Mouse (Mus musculus): ENCODE measurements around the gene Pygb. TPM values are rescaled to one million over a fixed set of nuclear protein-coding genes. Genes with fewer than 3 reads are reported as not detected.

Gene Pygb
- polyA plus RNA-seq, 1 experiment from 2014 or later: 109 TPM

DNA sequence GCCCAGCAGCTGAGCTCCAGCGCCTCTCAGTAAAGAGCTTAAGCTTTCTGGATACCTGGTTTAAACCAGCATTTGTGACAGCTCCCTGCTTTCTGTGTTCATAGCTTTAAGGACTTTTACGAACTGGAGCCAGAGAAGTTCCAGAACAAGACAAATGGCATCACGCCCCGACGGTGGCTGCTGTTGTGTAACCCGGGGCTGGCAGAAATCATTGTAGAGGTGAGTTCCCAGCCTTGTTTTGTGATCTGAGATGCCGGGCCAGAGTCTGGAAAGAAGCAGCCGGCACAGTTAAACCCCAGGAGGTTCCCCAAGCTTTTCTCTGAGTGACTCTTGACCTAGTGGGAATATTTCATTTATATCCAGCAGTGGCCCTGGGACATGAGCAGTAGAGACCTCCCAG, 32.2 kb downstream of the Pygb start:
- Histone ChIP-seq H3K36me3 (ENCODE audit: control insufficient read depth, insufficient read depth, low read length) (peaks cover 53% of the 10 kb centered on the region), H3K9ac (ENCODE audit: low read length) (no peak overlapping the region), H3K27me3 (ENCODE audit: control insufficient read depth, insufficient read depth, low read length) (no peaks in the 10 kb centered on the region), H3K4me2 (replicated peaks; ENCODE audit: low read depth) (no peak overlapping the region), H3K27ac (replicated peaks) (no peak overlapping the region), H3K9me3 (ENCODE audit: control insufficient read depth, low read length) (no peaks in the 10 kb centered on the region), H3K4me3 (ENCODE audit: low read depth, low read length) (no peak overlapping the region), H3K4me1 (replicated peaks; ENCODE audit: control insufficient read depth, insufficient read depth) (no peaks in the 10 kb centered on the region)
- 86% methylated on average over 8 of the region's 8 CpGs for WGBS
- ATAC-seq (ENCODE audit: low FRiP score, low TSS enrichment): no peak
- TF ChIP-seq CTCF (IDR thresholded peaks at IDR 0.05; ENCODE audit: low read depth) (no peak), EP300 (optimal IDR thresholded peaks at IDR 0.05) (no peak)
- DNase-seq (ENCODE audit: low spot score): no peak

DNA sequence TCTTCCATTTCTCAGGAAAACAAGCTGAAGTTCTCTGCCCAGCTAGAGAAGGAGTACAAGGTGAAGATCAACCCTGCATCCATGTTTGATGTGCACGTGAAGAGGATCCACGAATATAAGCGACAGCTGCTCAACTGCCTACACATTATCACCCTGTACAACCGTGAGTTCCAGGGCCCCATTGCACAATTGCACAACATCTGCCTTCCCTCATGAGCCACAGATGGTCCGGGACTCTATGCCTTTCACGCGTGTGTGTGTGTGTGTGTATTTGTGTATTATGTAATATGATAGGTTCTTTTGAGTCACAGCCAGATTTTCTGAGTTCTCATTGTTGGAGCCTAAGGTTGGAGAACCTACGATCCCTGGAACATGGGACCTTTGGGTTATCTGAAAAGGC, 34.2 kb downstream of the Pygb start:
- no peak for ATAC-seq (ENCODE audit: low FRiP score, low TSS enrichment)
- Histone ChIP-seq H3K36me3 (ENCODE audit: control insufficient read depth, insufficient read depth, low read length) (peaks cover 57% of the 10 kb centered on the region), H3K4me1 (replicated peaks; ENCODE audit: control insufficient read depth, insufficient read depth) (no peaks in the 10 kb centered on the region), H3K27me3 (ENCODE audit: control insufficient read depth, insufficient read depth, low read length) (no peaks in the 10 kb centered on the region), H3K4me2 (replicated peaks; ENCODE audit: low read depth) (no peak overlapping the region), H3K27ac (replicated peaks) (no peak overlapping the region), H3K9ac (ENCODE audit: low read length) (no peak overlapping the region), H3K9me3 (ENCODE audit: control insufficient read depth, low read length) (no peaks in the 10 kb centered on the region), H3K4me3 (ENCODE audit: low read depth, low read length) (no peak overlapping the region)
- DNase-seq (ENCODE audit: low spot score): no peak
- TF ChIP-seq EP300 (optimal IDR thresholded peaks at IDR 0.05): no peak
- TF ChIP-seq CTCF (IDR thresholded peaks at IDR 0.05; ENCODE audit: low read depth): no peak
- 81% methylated on average over 8 of the region's 8 CpGs for WGBS

DNA sequence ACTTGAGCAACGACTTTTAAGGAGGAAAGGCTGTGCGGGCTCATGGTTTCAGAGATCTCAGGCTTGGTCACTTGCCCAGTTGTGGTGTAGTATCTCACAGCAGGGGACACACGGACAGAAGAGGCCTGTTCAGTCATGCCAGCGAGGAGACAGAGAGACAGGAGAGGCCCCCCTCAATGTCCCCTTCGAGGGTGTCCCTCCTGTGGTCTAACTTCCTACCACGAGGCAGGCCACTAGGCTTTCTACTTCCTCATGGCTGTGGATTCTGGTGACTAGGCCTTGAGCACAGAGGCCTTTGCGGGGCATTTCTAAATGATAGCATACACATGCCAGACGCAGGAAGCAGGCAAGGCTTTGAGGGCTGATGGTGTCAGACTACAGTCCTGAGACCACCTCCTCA, 36.5 kb downstream of the Pygb start:
- Histone ChIP-seq H3K4me2 (replicated peaks; ENCODE audit: low read depth) (no peak overlapping the region), H3K9me3 (ENCODE audit: control insufficient read depth, low read length) (no peaks in the 10 kb centered on the region), H3K4me1 (replicated peaks; ENCODE audit: control insufficient read depth, insufficient read depth) (no peaks in the 10 kb centered on the region), H3K4me3 (ENCODE audit: low read depth, low read length) (no peak overlapping the region), H3K9ac (ENCODE audit: low read length) (no peak overlapping the region), H3K27me3 (ENCODE audit: control insufficient read depth, insufficient read depth, low read length) (no peaks in the 10 kb centered on the region), H3K36me3 (ENCODE audit: control insufficient read depth, insufficient read depth, low read length) (peaks cover 66% of the 10 kb centered on the region), H3K27ac (replicated peaks) (no peak overlapping the region)
- TF ChIP-seq CTCF (IDR thresholded peaks at IDR 0.05; ENCODE audit: low read depth) (no peak), EP300 (optimal IDR thresholded peaks at IDR 0.05) (no peak)
- DNase-seq (ENCODE audit: low spot score) (no peak), ATAC-seq (ENCODE audit: low FRiP score, low TSS enrichment) (no peak)
- 82% methylated on average over 8 of the region's 8 CpGs for WGBS

DNA sequence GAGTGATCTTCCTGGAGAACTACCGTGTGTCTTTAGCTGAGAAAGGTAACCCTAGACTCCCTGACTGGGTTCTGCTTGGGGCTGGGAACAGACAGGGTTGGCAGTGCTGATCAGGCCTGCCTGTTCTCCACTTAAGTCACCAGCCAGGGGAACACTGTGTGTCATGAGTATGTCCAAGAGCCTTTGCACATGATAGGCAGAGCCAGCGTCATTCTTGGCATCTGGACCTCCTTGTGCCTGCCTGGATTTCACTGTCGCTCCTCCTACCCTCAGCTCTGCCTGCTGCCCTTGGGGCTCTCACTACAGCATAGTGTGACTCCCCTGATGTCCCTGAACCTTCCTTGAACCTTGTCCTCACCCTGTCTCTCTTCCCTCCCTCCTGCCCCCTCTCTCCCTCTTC, 39.9 kb downstream of the Pygb start:
- DNase-seq (ENCODE audit: low spot score) (no peak), ATAC-seq (ENCODE audit: low FRiP score, low TSS enrichment) (no peak)
- no peaks in the 10 kb centered on the region for H3K9me3 ChIP-seq (ENCODE audit: control insufficient read depth, low read length)
- no peaks in the 10 kb centered on the region for H3K27me3 ChIP-seq (ENCODE audit: control insufficient read depth, insufficient read depth, low read length)
- no peak for TF ChIP-seq CTCF (IDR thresholded peaks at IDR 0.05; ENCODE audit: low read depth)
- no peak for TF ChIP-seq EP300 (optimal IDR thresholded peaks at IDR 0.05)
- H3K27ac ChIP-seq (replicated peaks): no peak overlapping the region
- no peak overlapping the region for H3K9ac ChIP-seq (ENCODE audit: low read length)
- H3K4me2 ChIP-seq (replicated peaks; ENCODE audit: low read depth): no peak overlapping the region
- H3K4me3 ChIP-seq (ENCODE audit: low read depth, low read length): no peak overlapping the region
- H3K36me3 ChIP-seq (ENCODE audit: control insufficient read depth, insufficient read depth, low read length): peaks cover 70% of the 10 kb centered on the region
- no peaks in the 10 kb centered on the region for H3K4me1 ChIP-seq (replicated peaks; ENCODE audit: control insufficient read depth, insufficient read depth)
- WGBS: 85% methylated on average over 3 of the region's 3 CpGs

DNA sequence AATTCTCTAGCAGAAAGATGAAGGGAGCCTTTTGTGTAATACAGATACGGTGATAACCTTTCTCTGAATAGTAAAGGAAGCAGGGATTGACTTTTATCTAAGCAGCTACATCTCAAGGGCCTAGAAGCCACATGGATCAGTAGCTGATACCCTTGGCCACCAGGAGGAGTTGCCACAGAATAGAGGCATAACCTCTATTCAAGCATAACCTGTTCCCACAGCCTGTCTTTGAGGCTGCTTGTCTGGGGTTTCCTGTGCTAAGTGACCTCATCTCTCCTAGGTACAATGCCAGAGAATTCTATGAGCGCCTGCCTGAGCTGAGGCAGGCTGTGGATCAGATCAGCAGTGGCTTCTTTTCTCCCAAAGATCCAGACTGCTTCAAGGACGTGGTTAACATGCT, 41.6 kb downstream of the Pygb start:
- Histone ChIP-seq H3K9me3 (ENCODE audit: control insufficient read depth, low read length) (no peaks in the 10 kb centered on the region), H3K4me2 (replicated peaks; ENCODE audit: low read depth) (no peak overlapping the region), H3K4me1 (replicated peaks; ENCODE audit: control insufficient read depth, insufficient read depth) (no peaks in the 10 kb centered on the region), H3K27me3 (ENCODE audit: control insufficient read depth, insufficient read depth, low read length) (no peaks in the 10 kb centered on the region), H3K36me3 (ENCODE audit: control insufficient read depth, insufficient read depth, low read length) (peaks cover 64% of the 10 kb centered on the region), H3K9ac (ENCODE audit: low read length) (no peak overlapping the region), H3K4me3 (ENCODE audit: low read depth, low read length) (no peak overlapping the region), H3K27ac (replicated peaks) (no peak overlapping the region)
- ATAC-seq (ENCODE audit: low FRiP score, low TSS enrichment) (peak; percentile 18; the same call in 1 of the 2 replicates), DNase-seq (ENCODE audit: low spot score) (no peak)
- TF ChIP-seq CTCF (IDR thresholded peaks at IDR 0.05; ENCODE audit: low read depth) (peak; percentile 57), EP300 (optimal IDR thresholded peaks at IDR 0.05) (no peak)
- 85% methylated on average over 3 of the region's 3 CpGs for WGBS

DNA sequence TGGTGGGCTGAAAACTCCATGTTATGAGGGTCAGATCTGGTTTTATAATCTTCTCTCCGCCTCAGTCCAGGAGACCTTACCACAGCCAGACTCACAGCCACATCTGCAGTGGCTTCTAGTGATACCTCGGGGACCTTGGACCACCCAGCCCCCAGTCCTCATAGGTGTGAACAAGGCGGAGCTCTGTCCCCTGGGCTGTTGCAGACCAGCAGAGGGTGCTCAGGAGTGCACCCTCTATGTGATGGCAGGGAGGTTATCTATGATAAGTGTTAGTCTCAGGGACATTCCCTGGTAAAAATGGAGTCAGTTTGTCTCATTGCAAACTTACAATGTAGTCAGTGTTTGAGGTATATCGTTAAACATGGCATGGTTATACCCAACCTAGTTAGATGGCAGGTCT, 42.1 kb downstream of the Pygb start:
- DNase-seq (ENCODE audit: low spot score) (no peak), ATAC-seq (ENCODE audit: low FRiP score, low TSS enrichment) (no peak)
- 78% methylated on average over 4 of the region's 4 CpGs for WGBS
- Histone ChIP-seq H3K9me3 (ENCODE audit: control insufficient read depth, low read length) (no peaks in the 10 kb centered on the region), H3K27me3 (ENCODE audit: control insufficient read depth, insufficient read depth, low read length) (no peaks in the 10 kb centered on the region), H3K9ac (ENCODE audit: low read length) (no peak overlapping the region), H3K27ac (replicated peaks) (no peak overlapping the region), H3K36me3 (ENCODE audit: control insufficient read depth, insufficient read depth, low read length) (peaks cover 62% of the 10 kb centered on the region), H3K4me1 (replicated peaks; ENCODE audit: control insufficient read depth, insufficient read depth) (no peaks in the 10 kb centered on the region), H3K4me3 (ENCODE audit: low read depth, low read length) (no peak overlapping the region), H3K4me2 (replicated peaks; ENCODE audit: low read depth) (no peak overlapping the region)
- peak; percentile 38; the same call in 1 of the 2 replicates for TF ChIP-seq CTCF (IDR thresholded peaks at IDR 0.05; ENCODE audit: low read depth)
- no peak for TF ChIP-seq EP300 (optimal IDR thresholded peaks at IDR 0.05)

All from stomach, postnatal 0 days (tissue).